Mouse (Mus musculus): ENCODE measurements around the gene Ahnak.
"Not testable (repeated sequence)": the region's sequence is repeated elsewhere in the genome, so short reads cannot be mapped to it uniquely, and the experiment has no call there.

- not testable (repeated sequence) for TF ChIP-seq CTCF (IDR thresholded peaks at IDR 0.05; ENCODE audit: extremely low read depth, insufficient read depth, insufficient read length, insufficient replicate concordance); POLR2A (IDR thresholded peaks at IDR 0.05; ENCODE audit: low read depth, low read length)
These were observed 16.6 kb upstream of the Ahnak start for GRCm38 (mm10) chr19:8972491-8972890.
